Mouse (Mus musculus): ENCODE data around the gene Alox12b. TPM values are rescaled to one million over a fixed set of nuclear protein-coding genes. Genes with fewer than 3 reads are reported as not detected.

Gene Alox12b
- polyA plus RNA-seq, 1 experiment from 2014 or later, result 0.13 TPM

GRCm38 (mm10) chr11:69122336-69122951 is 34.3 kb upstream of the Alox12b start, which contains the start of gene 9130213A22Rik:
TSS of gene 9130213A22Rik (minus strand) at chr11:69122589.
- TF ChIP-seq CTCF (IDR thresholded peaks at IDR 0.05; ENCODE audit: low read depth), result peak; percentile 89
- ATAC-seq, result peak; percentile 12
- H3K9ac ChIP-seq (ENCODE audit: low read depth, low read length), result peak within 1 kb of the TSS; percentile 53
- WGBS, result under 1% methylated on average over 59 of the region's 66 CpGs
- peak within 1 kb of the TSS; percentile 78 for H3K27ac ChIP-seq (ENCODE audit: low read depth, low read length)
- H3K4me2 ChIP-seq (replicated peaks; ENCODE audit: low read depth), result peak within 1 kb of the TSS; percentile 93
- H3K4me3 ChIP-seq (ENCODE audit: low read depth, low read length), result peak within 1 kb of the TSS; percentile 53
- no peaks in the 10 kb centered on the region for H3K36me3 ChIP-seq (ENCODE audit: control insufficient read depth, insufficient read depth)
- peaks cover 7% of the 10 kb centered on the region; the same call in 1 of the 2 replicates for H3K27me3 ChIP-seq (replicated peaks; ENCODE audit: control insufficient read depth, insufficient read depth, low read length)
- H3K4me1 ChIP-seq (replicated peaks; ENCODE audit: control insufficient read depth, insufficient read depth, low read length), result 0 out of 2 replicates have a peak, but pooled peaks cover 12% of the 10 kb centered on the region
- H3K9me3 ChIP-seq (ENCODE audit: control insufficient read depth), result no peaks in the 10 kb centered on the region

- Histone ChIP-seq H3K4me3 (ENCODE audit: low read depth, low read length) (peak overlapping the region; percentile 53), H3K4me2 (replicated peaks; ENCODE audit: low read depth) (peak overlapping the region; percentile 93), H3K36me3 (ENCODE audit: control insufficient read depth, insufficient read depth) (no peaks in the 10 kb centered on the region), H3K27ac (ENCODE audit: low read depth, low read length) (peak overlapping the region; percentile 87), H3K27me3 (replicated peaks; ENCODE audit: control insufficient read depth, insufficient read depth, low read length) (peaks cover 7% of the 10 kb centered on the region; the same call in 1 of the 2 replicates), H3K9me3 (ENCODE audit: control insufficient read depth) (no peaks in the 10 kb centered on the region), H3K9ac (ENCODE audit: low read depth, low read length) (peak overlapping the region; percentile 53), H3K4me1 (replicated peaks; ENCODE audit: control insufficient read depth, insufficient read depth, low read length) (0 out of 2 replicates have a peak, but pooled peaks cover 12% of the 10 kb centered on the region)
- WGBS, result under 1% methylated on average over 29 of the region's 29 CpGs
- peak; percentile 49 for TF ChIP-seq CTCF (IDR thresholded peaks at IDR 0.05; ENCODE audit: low read depth)
- ATAC-seq, result 0 out of 2 replicates have a peak, but pooled peaks have one; percentile 22
Measured at GRCm38 (mm10) chr11:69123056-69123692, 33.6 kb upstream of the Alox12b start.

- Histone ChIP-seq H3K4me2 (replicated peaks; ENCODE audit: low read depth) (peak overlapping the region; percentile 93), H3K9ac (ENCODE audit: low read depth, low read length) (peak overlapping the region; percentile 34; the same call in 1 of the 2 replicates), H3K4me3 (ENCODE audit: low read depth, low read length) (peak overlapping the region; percentile 53), H3K27ac (ENCODE audit: low read depth, low read length) (peak overlapping the region; percentile 87), H3K9me3 (ENCODE audit: control insufficient read depth) (no peaks in the 10 kb centered on the region), H3K36me3 (ENCODE audit: control insufficient read depth, insufficient read depth) (no peaks in the 10 kb centered on the region), H3K27me3 (replicated peaks; ENCODE audit: control insufficient read depth, insufficient read depth, low read length) (peaks cover 7% of the 10 kb centered on the region; the same call in 1 of the 2 replicates), H3K4me1 (replicated peaks; ENCODE audit: control insufficient read depth, insufficient read depth, low read length) (0 out of 2 replicates have a peak, but pooled peaks cover 12% of the 10 kb centered on the region)
- under 1% methylated on average over 31 of the region's 31 CpGs for WGBS
- ATAC-seq, result peak; percentile 71
- no peak for TF ChIP-seq CTCF (IDR thresholded peaks at IDR 0.05; ENCODE audit: low read depth)
Measured at GRCm38 (mm10) chr11:69123693-69124497, 32.9 kb upstream of the Alox12b start.

DNA sequence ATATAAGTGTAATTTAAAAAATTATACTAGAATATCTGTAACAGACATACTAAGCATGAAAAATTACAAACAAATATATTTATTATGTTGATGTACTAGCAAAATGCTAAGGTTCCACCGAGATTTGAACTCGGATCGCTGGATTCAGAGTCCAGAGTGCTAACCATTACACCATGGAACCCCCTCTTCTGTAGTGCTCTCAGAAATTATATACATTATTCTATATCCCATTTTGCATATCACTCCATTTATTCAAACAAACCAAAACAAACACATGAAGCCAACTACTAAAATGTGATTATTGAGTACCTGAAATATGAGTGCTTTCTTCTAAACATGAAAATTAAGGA is 32.3 kb upstream of the Alox12b start:
- WGBS, result 0% methylated on average over 3 of the region's 3 CpGs
- TF ChIP-seq CTCF (IDR thresholded peaks at IDR 0.05; ENCODE audit: low read depth), result no peak
- peak; percentile 52 for ATAC-seq
- Histone ChIP-seq H3K9me3 (ENCODE audit: control insufficient read depth) (no peaks in the 10 kb centered on the region), H3K27me3 (replicated peaks; ENCODE audit: control insufficient read depth, insufficient read depth, low read length) (peaks cover 7% of the 10 kb centered on the region; the same call in 1 of the 2 replicates), H3K4me1 (replicated peaks; ENCODE audit: control insufficient read depth, insufficient read depth, low read length) (0 out of 2 replicates have a peak, but pooled peaks cover 12% of the 10 kb centered on the region), H3K9ac (ENCODE audit: low read depth, low read length) (no peak overlapping the region), H3K4me3 (ENCODE audit: low read depth, low read length) (no peak overlapping the region; the same call in 1 of the 2 replicates), H3K4me2 (replicated peaks; ENCODE audit: low read depth) (peak overlapping the region; percentile 93; the same call in 1 of the 2 replicates), H3K27ac (ENCODE audit: low read depth, low read length) (0 out of 2 replicates have a peak overlapping the region, but pooled peaks have one; percentile 87), H3K36me3 (ENCODE audit: control insufficient read depth, insufficient read depth) (no peaks in the 10 kb centered on the region)

- peak overlapping the region; percentile 40 for H3K9ac ChIP-seq (ENCODE audit: low read depth, low read length)
- H3K36me3 ChIP-seq (ENCODE audit: control insufficient read depth, insufficient read depth), result no peaks in the 10 kb centered on the region
- H3K9me3 ChIP-seq (ENCODE audit: control insufficient read depth), result no peaks in the 10 kb centered on the region
- peak overlapping the region; percentile 70 for H3K27ac ChIP-seq (ENCODE audit: low read depth, low read length)
- H3K4me2 ChIP-seq (replicated peaks; ENCODE audit: low read depth), result peak overlapping the region; percentile 90
- peaks cover 7% of the 10 kb centered on the region; the same call in 1 of the 2 replicates for H3K27me3 ChIP-seq (replicated peaks; ENCODE audit: control insufficient read depth, insufficient read depth, low read length)
- WGBS, result 0% methylated on average over 24 of the region's 24 CpGs
- peak; percentile 46 for ATAC-seq
- TF ChIP-seq CTCF (IDR thresholded peaks at IDR 0.05; ENCODE audit: low read depth), result peak; percentile 73
- 0 out of 2 replicates have a peak, but pooled peaks cover 10% of the 10 kb centered on the region for H3K4me1 ChIP-seq (replicated peaks; ENCODE audit: control insufficient read depth, insufficient read depth, low read length)
- peak overlapping the region; percentile 65 for H3K4me3 ChIP-seq (ENCODE audit: low read depth, low read length)
Measured at GRCm38 (mm10) chr11:69125041-69125851, 31.5 kb upstream of the Alox12b start.
